Mouse (Mus musculus): ENCODE results near the gene Dtwd1.
A peak's percentile ranks its signal among the peaks of the same experiment; 100 is the strongest.
"Not testable (repeated sequence)": the region's sequence is repeated elsewhere in the genome, so short reads cannot be mapped to it uniquely, and the experiment has no call there.

Gene Dtwd1

GRCm38 (mm10) chr2:126151855-126152571 is at the start of gene Dtwd1, which contains the start of gene Fam227b:
TSS of gene Dtwd1 (plus strand) at chr2:126152141.
TSS of gene Fam227b (minus strand) at chr2:126152004.
- DNase-seq (ENCODE audit: low spot score) = peak; percentile 98

GRCm38 (mm10) chr2:126147723-126148122 is 4.2 kb upstream of the Dtwd1 start:
- no peak for DNase-seq (ENCODE audit: low spot score)

DNA sequence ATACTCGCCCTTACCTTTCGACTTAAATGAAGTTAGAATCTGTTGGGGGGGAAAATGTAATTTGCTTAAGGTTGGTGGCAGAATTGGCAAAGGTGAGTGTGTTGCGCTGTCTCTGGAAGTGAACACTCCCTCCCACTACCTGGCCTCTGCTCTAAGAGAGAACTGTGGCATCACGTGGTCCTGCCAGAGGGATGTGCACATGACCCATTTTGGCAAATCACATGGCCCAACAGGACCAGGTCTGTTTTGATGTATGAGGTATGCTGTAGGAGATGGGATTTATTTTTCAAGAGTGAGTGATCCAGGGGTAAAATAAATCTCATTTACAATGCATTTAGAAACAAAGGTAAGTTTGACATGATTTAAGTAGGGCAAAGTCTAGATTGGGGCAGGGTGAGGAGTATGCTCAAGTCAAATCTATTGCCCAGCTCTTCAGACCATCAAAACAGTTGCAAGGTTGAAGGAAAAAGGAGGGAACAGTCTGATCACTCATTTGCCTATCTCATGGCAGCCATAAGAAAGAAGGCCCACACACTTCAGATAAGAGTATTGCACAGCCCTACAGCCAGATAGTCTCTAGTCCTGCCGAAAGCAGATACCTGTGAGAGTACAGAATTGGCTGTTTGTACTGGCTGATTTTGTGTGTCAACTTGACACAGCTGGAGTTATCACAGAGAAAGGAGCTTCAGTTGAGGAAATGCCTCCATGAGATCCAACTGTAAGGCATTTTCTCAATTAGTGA is 13.5 kb downstream of the Dtwd1 start:
- no peak for DNase-seq (ENCODE audit: low spot score)

- no peak for DNase-seq (ENCODE audit: low spot score)
Measured at GRCm38 (mm10) chr2:126166335-126166734, 14.4 kb downstream of the Dtwd1 start.

GRCm38 (mm10) chr2:126166848-126167617 is 15.1 kb downstream of the Dtwd1 start:
- DNase-seq (ENCODE audit: low spot score) = no peak

DNA sequence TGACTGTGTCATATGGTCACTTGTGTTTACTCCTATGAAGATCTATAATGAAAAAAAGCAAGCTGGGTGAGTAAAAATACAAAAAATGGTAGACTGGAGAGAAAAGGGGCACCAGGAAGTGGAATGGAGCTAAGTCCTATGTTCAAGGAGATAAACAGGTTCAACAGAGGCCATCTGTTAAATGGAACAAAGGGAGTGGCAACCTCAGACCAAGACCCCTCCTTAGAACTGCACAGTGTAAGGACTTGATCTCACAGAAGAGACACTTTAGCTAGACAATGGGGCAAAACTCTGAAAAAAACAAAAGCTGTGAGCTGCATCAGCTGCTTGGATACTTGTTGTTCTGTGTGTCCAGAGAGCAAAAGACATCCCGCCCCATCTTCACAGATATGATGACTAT is 19.5 kb downstream of the Dtwd1 start:
- no peak for DNase-seq (ENCODE audit: low spot score)

GRCm38 (mm10) chr2:126191306-126191705 is 39.4 kb downstream of the Dtwd1 start:
- no peak for DNase-seq (ENCODE audit: low spot score)

GRCm38 (mm10) chr2:126192129-126192528 is 40.2 kb downstream of the Dtwd1 start:
- DNase-seq (ENCODE audit: low spot score) = no peak

DNA sequence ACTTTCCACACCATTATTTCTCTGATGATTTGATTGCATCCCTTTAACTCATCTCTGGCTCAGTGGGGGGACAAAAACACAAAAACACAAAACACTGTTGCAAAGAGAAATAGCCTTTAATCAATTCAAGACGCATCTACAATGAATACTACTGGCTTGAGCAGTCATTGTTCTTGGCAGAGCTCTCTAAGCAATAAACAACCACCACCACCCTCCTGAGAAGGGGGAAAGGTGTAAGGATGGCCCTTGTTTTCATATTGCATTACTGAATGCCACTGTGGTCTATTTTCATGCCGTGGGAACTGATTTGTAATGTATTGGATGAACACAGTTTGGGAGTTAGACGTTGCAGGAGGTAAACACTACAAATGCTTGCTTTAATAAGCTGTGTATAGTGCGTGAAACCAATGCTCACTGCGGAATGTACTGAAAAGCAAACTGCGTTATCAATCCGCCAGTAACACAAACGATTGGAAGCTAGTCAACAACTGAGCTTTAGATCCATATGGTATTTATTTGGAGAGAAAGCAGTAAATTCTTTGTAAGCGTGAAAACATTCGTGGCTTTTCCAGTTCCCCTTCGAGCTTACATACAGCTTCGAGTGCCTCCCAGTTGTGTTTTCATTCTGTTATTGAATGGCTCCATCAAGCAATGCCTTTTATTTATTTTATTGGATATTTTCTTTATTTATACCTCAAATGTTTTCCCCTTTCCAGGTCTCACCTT is 43.9 kb downstream of the Dtwd1 start:
- DNase-seq (ENCODE audit: low spot score) = no peak

GRCm38 (mm10) chr2:126198971-126199370 is 47.0 kb downstream of the Dtwd1 start:
- no peak for DNase-seq (ENCODE audit: low spot score)

GRCm38 (mm10) chr2:126211011-126211680 is 59.2 kb downstream of the Dtwd1 start:
- DNase-seq (ENCODE audit: low spot score) = no peak

- not testable (repeated sequence) for DNase-seq (ENCODE audit: low spot score)
Measured at GRCm38 (mm10) chr2:126214800-126215199, 62.9 kb downstream of the Dtwd1 start, which contains the start of gene Gm17555. TSS of gene Gm17555 (plus strand) at chr2:126215100.

Measured in T-cell, adult 2 months (primary cell).